Mouse (Mus musculus): ENCODE data around the gene S1pr4.
A peak's percentile ranks its signal among the peaks of the same experiment; 100 is the strongest.

Gene S1pr4

GRCm38 (mm10) chr10:81500032-81500431 lies at the start of gene S1pr4:
Gene S1pr4, minus strand, starts transcription at chr10:81500132.
- no peaks in the 10 kb centered on the region for H3K27me3 ChIP-seq (ENCODE audit: insufficient read depth, low read length)
- peaks cover 2% of the 10 kb centered on the region; the same call in 1 of the 2 replicates for H3K9me3 ChIP-seq (ENCODE audit: low read length)
- H3K4me3 ChIP-seq (replicated peaks; ENCODE audit: low read length): peak within 1 kb of the TSS; percentile 74
- no peak for TF ChIP-seq CTCF (conservative IDR thresholded peaks at IDR 0.05; ENCODE audit: low read length)
- no peak for TF ChIP-seq POU5F1 (IDR thresholded peaks at IDR 0.05; ENCODE audit: borderline replicate concordance, low read length)
- no peak for TF ChIP-seq NANOG (IDR thresholded peaks at IDR 0.05; ENCODE audit: borderline replicate concordance, low read length)
- H3K36me3 ChIP-seq (ENCODE audit: insufficient read depth, low read length): peaks cover 41% of the 10 kb centered on the region
- H3K4me1 ChIP-seq (replicated peaks; ENCODE audit: low read depth, low read length): peaks cover 70% of the 10 kb centered on the region

DNA sequence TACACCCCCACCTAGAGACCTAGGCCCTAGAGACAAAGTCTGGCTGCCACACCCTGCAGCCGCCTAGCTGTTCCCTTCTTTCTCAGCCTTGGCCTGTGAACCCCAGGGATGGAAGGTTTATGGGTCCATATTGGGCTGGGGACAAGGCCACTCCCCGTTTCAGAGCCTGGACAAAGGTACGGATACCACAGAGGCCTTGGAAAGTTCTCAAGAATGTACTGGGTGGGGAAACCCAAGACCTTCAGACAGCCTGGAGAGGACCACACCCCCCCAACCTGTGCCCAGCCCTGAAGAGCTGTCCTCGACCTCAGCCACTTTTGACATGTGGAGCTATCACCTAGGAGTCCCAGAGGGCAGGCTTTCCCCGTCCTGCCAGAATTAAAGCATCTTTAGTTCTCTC lies 49.0 kb upstream of the S1pr4 start:
- no peak overlapping the region for H3K4me3 ChIP-seq (replicated peaks; ENCODE audit: low read length)
- no peak for TF ChIP-seq CTCF (conservative IDR thresholded peaks at IDR 0.05; ENCODE audit: low read length)
- TF ChIP-seq POU5F1 (IDR thresholded peaks at IDR 0.05; ENCODE audit: borderline replicate concordance, low read length): no peak
- TF ChIP-seq NANOG (IDR thresholded peaks at IDR 0.05; ENCODE audit: borderline replicate concordance, low read length): no peak
- H3K9me3 ChIP-seq (ENCODE audit: low read length): peaks cover 3% of the 10 kb centered on the region; the same call in 1 of the 2 replicates
- H3K4me1 ChIP-seq (replicated peaks; ENCODE audit: low read depth, low read length): peaks cover 55% of the 10 kb centered on the region
- no peaks in the 10 kb centered on the region for H3K36me3 ChIP-seq (ENCODE audit: insufficient read depth, low read length)
- H3K27me3 ChIP-seq (ENCODE audit: insufficient read depth, low read length): peaks cover 8% of the 10 kb centered on the region

DNA sequence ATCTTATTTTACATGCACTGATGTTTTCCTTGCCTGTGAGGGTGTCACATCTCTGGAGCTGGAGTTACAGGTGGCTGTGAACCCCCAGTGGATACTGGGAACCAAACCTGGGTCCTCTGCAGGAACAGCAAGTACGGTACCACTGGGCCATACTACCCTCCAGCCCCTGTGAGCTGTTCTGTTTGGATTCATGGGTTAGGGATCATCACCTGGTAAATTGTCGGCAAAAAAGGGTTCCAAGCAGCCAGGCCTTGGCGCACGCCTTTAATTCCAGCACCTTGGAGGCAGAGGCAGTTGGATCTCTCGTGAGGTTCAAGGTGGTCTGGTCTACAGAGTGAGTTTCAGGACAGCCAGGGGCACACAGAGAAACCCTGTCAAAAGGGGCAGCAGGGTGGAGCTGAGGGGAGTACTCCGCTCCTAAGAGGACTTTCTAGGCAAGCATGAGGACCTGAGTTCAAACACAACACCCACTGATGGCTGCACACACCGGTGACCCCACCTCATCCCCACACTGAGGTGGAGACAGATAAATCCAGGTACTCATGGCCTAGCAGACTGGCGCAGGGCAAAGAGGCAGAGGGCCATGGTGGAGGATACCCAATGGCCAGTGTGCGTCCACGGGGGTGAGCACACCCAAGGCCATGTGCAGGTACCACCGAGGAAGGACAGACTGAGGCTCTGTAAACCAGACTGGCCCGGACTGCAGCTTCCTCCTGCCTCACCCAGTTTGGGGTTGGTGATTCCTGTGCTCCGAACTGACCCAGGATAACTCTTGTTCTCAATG lies 47.0 kb upstream of the S1pr4 start:
- Histone ChIP-seq H3K9me3 (ENCODE audit: low read length) (no peaks in the 10 kb centered on the region), H3K27me3 (ENCODE audit: insufficient read depth, low read length) (peaks cover 13% of the 10 kb centered on the region), H3K36me3 (ENCODE audit: insufficient read depth, low read length) (peaks cover 5% of the 10 kb centered on the region; the same call in 1 of the 2 replicates), H3K4me3 (replicated peaks; ENCODE audit: low read length) (no peak overlapping the region), H3K4me1 (replicated peaks; ENCODE audit: low read depth, low read length) (peaks cover 61% of the 10 kb centered on the region)
- TF ChIP-seq NANOG (IDR thresholded peaks at IDR 0.05; ENCODE audit: borderline replicate concordance, low read length) (no peak), CTCF (conservative IDR thresholded peaks at IDR 0.05; ENCODE audit: low read length) (no peak), POU5F1 (IDR thresholded peaks at IDR 0.05; ENCODE audit: borderline replicate concordance, low read length) (no peak)

- Histone ChIP-seq H3K9me3 (ENCODE audit: low read length) (no peaks in the 10 kb centered on the region), H3K4me3 (replicated peaks; ENCODE audit: low read length) (no peak overlapping the region), H3K36me3 (ENCODE audit: insufficient read depth, low read length) (peaks cover 7% of the 10 kb centered on the region), H3K27me3 (ENCODE audit: insufficient read depth, low read length) (peaks cover 13% of the 10 kb centered on the region), H3K4me1 (replicated peaks; ENCODE audit: low read depth, low read length) (peaks cover 61% of the 10 kb centered on the region)
- no peak for TF ChIP-seq CTCF (conservative IDR thresholded peaks at IDR 0.05; ENCODE audit: low read length)
- no peak for TF ChIP-seq NANOG (IDR thresholded peaks at IDR 0.05; ENCODE audit: borderline replicate concordance, low read length)
- TF ChIP-seq POU5F1 (IDR thresholded peaks at IDR 0.05; ENCODE audit: borderline replicate concordance, low read length): no peak
Observed at GRCm38 (mm10) chr10:81546332-81546731, 46.4 kb upstream of the S1pr4 start.

DNA sequence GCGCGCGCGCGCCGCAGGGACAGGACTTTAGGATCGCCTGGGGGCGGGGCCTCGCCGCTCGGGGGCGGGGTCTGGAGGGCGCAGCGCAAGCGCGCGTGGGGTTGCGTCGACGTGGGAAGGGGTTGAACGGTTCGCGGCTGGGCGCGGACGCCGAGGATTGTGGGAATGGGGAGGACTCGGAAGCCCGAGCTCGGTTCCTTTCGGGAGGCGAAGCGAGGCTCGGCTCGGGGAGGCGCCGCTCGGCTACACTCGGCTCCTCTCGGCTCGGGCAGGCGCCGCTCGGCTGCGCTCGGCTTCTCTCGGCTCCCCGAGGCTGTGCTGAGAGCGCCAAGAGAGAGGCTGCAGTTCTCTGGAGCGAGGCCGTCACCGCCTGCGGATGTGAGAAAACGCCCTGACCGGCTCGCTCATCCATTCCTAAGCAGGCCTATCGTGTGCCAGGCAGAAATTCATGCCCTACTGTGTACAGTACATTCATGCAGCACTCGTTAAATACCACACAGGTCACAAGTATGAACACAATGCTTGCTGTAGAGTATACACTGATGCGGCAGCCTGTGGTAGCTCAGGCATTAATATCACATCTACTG lies 45.3 kb upstream of the S1pr4 start, which contains the start of gene Gna11:
TSS of gene Gna11 (minus strand) at position 30 of the 587 bp plus-strand sequence.
- no peak for TF ChIP-seq CTCF (conservative IDR thresholded peaks at IDR 0.05; ENCODE audit: low read length)
- no peak for TF ChIP-seq POU5F1 (IDR thresholded peaks at IDR 0.05; ENCODE audit: borderline replicate concordance, low read length)
- no peak for TF ChIP-seq NANOG (IDR thresholded peaks at IDR 0.05; ENCODE audit: borderline replicate concordance, low read length)
- Histone ChIP-seq H3K9me3 (ENCODE audit: low read length) (no peaks in the 10 kb centered on the region), H3K36me3 (ENCODE audit: insufficient read depth, low read length) (peaks cover 15% of the 10 kb centered on the region), H3K4me1 (replicated peaks; ENCODE audit: low read depth, low read length) (peaks cover 68% of the 10 kb centered on the region), H3K4me3 (replicated peaks; ENCODE audit: low read length) (peak within 1 kb of the TSS; percentile 91), H3K27me3 (ENCODE audit: insufficient read depth, low read length) (peaks cover 13% of the 10 kb centered on the region)

GRCm38 (mm10) chr10:81544296-81545160 lies 44.6 kb upstream of the S1pr4 start:
- TF ChIP-seq NANOG (IDR thresholded peaks at IDR 0.05; ENCODE audit: borderline replicate concordance, low read length): no peak
- no peak for TF ChIP-seq CTCF (conservative IDR thresholded peaks at IDR 0.05; ENCODE audit: low read length)
- no peak for TF ChIP-seq POU5F1 (IDR thresholded peaks at IDR 0.05; ENCODE audit: borderline replicate concordance, low read length)
- Histone ChIP-seq H3K4me1 (replicated peaks; ENCODE audit: low read depth, low read length) (peaks cover 69% of the 10 kb centered on the region), H3K4me3 (replicated peaks; ENCODE audit: low read length) (peak overlapping the region; percentile 91), H3K27me3 (ENCODE audit: insufficient read depth, low read length) (peaks cover 13% of the 10 kb centered on the region), H3K36me3 (ENCODE audit: insufficient read depth, low read length) (peaks cover 22% of the 10 kb centered on the region), H3K9me3 (ENCODE audit: low read length) (no peaks in the 10 kb centered on the region)

GRCm38 (mm10) chr10:81543633-81544032 lies 43.7 kb upstream of the S1pr4 start:
- Histone ChIP-seq H3K27me3 (ENCODE audit: insufficient read depth, low read length) (peaks cover 13% of the 10 kb centered on the region), H3K9me3 (ENCODE audit: low read length) (no peaks in the 10 kb centered on the region), H3K36me3 (ENCODE audit: insufficient read depth, low read length) (peaks cover 31% of the 10 kb centered on the region), H3K4me1 (replicated peaks; ENCODE audit: low read depth, low read length) (peaks cover 66% of the 10 kb centered on the region), H3K4me3 (replicated peaks; ENCODE audit: low read length) (peak overlapping the region; percentile 91)
- no peak for TF ChIP-seq POU5F1 (IDR thresholded peaks at IDR 0.05; ENCODE audit: borderline replicate concordance, low read length)
- TF ChIP-seq CTCF (conservative IDR thresholded peaks at IDR 0.05; ENCODE audit: low read length): no peak
- TF ChIP-seq NANOG (IDR thresholded peaks at IDR 0.05; ENCODE audit: borderline replicate concordance, low read length): no peak

Measured in E14TG2a.4 (cell line).